Mouse (Mus musculus) subcutaneous adipose tissue, adult 2 months (tissue): ENCODE results near the gene Srsf1. TPM values are rescaled to one million over a fixed set of nuclear protein-coding genes. Genes with fewer than 3 reads are reported as not detected.

ENCODE experiments used
- polyA plus RNA-seq: library from polyadenylated mRNA; depleted of rRNA; stranded (reverse); fragments of >200 nt; gene quantifications from 2 replicates; pipeline ENCODE4 v1.2.3, GENCODE M21; 2012; ENCODE audit warnings: low replicate concordance; rRNA removed

Gene Srsf1
- 76.9 and 142 TPM in 2 replicates for polyA plus RNA-seq

GRCm38 (mm10) chr11:88046944-88047794 lies at the start of gene Srsf1:
Gene Srsf1, plus strand, starts transcription at chr11:88047373.

GRCm38 (mm10) chr11:88067586-88068410 lies 20.6 kb downstream of the Srsf1 start, which contains the start of gene Vezf1:
Gene Vezf1, plus strand, starts transcription at chr11:88068279.

GRCm38 (mm10) chr11:88098021-88098729 lies 51.0 kb downstream of the Srsf1 start, which contains the start of gene Cuedc1:
Gene Cuedc1, plus strand, starts transcription at chr11:88098058.

Other genes with a start within 250 kb of the Srsf1 start
- gene Lpo, start 219.1 kb upstream of the Srsf1 start, polyA plus RNA-seq = 0.04 and 0.27 TPM in 2 replicates
- gene Mks1, start 194.2 kb upstream of the Srsf1 start, polyA plus RNA-seq = 12.7 and 22.3 TPM in 2 replicates
- 0.36 TPM in 1 of 2 replicates, not detected in the other for gene Epx, start 171.8 kb upstream of the Srsf1 start, polyA plus RNA-seq
- gene Olfr462, start 155.1 kb upstream of the Srsf1 start, polyA plus RNA-seq = not detected in 2 replicates
- not detected in 2 replicates for gene Olfr463, start 150.0 kb upstream of the Srsf1 start, polyA plus RNA-seq
- gene Olfr464, start 126.4 kb upstream of the Srsf1 start, polyA plus RNA-seq = not detected in 2 replicates
- gene Dynll2, start 59.8 kb upstream of the Srsf1 start, polyA plus RNA-seq = 99.5 and 124 TPM in 2 replicates
- 18.1 and 30.4 TPM in 2 replicates for gene Vezf1, start 20.9 kb downstream of the Srsf1 start, polyA plus RNA-seq
- 46.1 and 52.8 TPM in 2 replicates for gene Cuedc1, start 50.7 kb downstream of the Srsf1 start, polyA plus RNA-seq
- 50.6 and 56.6 TPM in 2 replicates for gene Mrps23, start 157.0 kb downstream of the Srsf1 start, polyA plus RNA-seq
- gene Ccdc182, start 246.7 kb downstream of the Srsf1 start, polyA plus RNA-seq = not detected in 2 replicates